Mouse (Mus musculus) CH12.LX (cell line): ENCODE measurements around the gene Dolk. TPM values are rescaled to one million over a fixed set of nuclear protein-coding genes. Genes with fewer than 3 reads are reported as not detected.

Experiments used
- DNase-seq: peaks from one replicate; pipeline ENCODE4 v3.0.0-alpha.2; 2013; ENCODE audit errors: extremely low read depth
- H3K27ac ChIP-seq: 2 replicates; pipeline ENCODE4 v1.5.1; 2012; ENCODE audit warnings: low read depth, mild to moderate bottlenecking, control low read depth, moderate library complexity; ENCODE audit not compliant: insufficient read depth
- H3K27me3 ChIP-seq: replicated peaks from 2 replicates; pipeline ENCODE3; 2012; ENCODE audit warnings: inconsistent platforms
- H3K36me3 ChIP-seq, 2 experiments: replicated peaks in 1 of 2; 2 replicates each; pipeline versions ENCODE3 to v1.6.1; 2012; ENCODE audit warnings: inconsistent platforms in 1 of 2, low read length in 1 of 2, mild to moderate bottlenecking in 1 of 2, mixed read lengths in 1 of 2, moderate library complexity in 1 of 2; ENCODE audit not compliant: control insufficient read depth in 1 of 2, insufficient read depth in 1 of 2
- H3K4me1 ChIP-seq, 2 experiments: 2 replicates each; pipeline ENCODE4 v1.6.1; 2012; ENCODE audit warnings: inconsistent platforms in 1 of 2, moderate library complexity in 1 of 2; ENCODE audit not compliant: insufficient read depth in 2 of 2, control insufficient read depth in 1 of 2
- H3K4me2 ChIP-seq: 2 replicates; pipeline ENCODE4 v1.6.1; 2012; ENCODE audit warnings: low read depth, mild to moderate bottlenecking, control low read depth; ENCODE audit not compliant: poor library complexity, insufficient read depth, severe bottlenecking
- H3K4me3 ChIP-seq, 3 experiments: fragments of 150-350 bp in 1 of 3; sonication (generic) in 1 of 3; replicated peaks in 1 of 3; 2 replicates each; pipeline versions ENCODE3 to v1.5.1; 2011 to 2012; ENCODE audit warnings: low read depth in 2 of 3, low read length in 2 of 3, mild to moderate bottlenecking in 2 of 3, moderate library complexity in 2 of 3, control low read depth in 1 of 3, improper control_type of control experiment in 1 of 3, inconsistent platforms in 1 of 3, mixed read lengths in 1 of 3; ENCODE audit not compliant: poor library complexity in 1 of 3
- H3K79me2 ChIP-seq: replicated peaks from 2 replicates; pipeline ENCODE4 v1.6.1; 2012; ENCODE audit warnings: mild to moderate bottlenecking, moderate library complexity; ENCODE audit not compliant: control insufficient read depth, poor library complexity, insufficient read depth, severe bottlenecking; ENCODE audit errors: extremely low read depth
- H3K9ac ChIP-seq: 2 replicates; pipeline ENCODE4 v1.6.1; 2012; ENCODE audit warnings: low read depth, mild to moderate bottlenecking, control low read depth, moderate library complexity; ENCODE audit not compliant: insufficient read depth
- H3K9me3 ChIP-seq: replicated peaks from 2 replicates; pipeline ENCODE3; 2012; ENCODE audit warnings: low read length, inconsistent platforms, mixed read lengths
- CHD1 ChIP-seq: IDR thresholded peaks from 2 replicates; pipeline ENCODE4 v1.6.1; 2012; ENCODE audit warnings: low read depth, low read length, improper control_type of control experiment, inconsistent platforms
- CHD2 ChIP-seq: IDR thresholded peaks from 2 replicates; pipeline ENCODE4 v1.6.1; 2011; ENCODE audit warnings: low read length, improper control_type of control experiment
- EP300 ChIP-seq: IDR thresholded peaks from 2 replicates; pipeline ENCODE4 v1.6.1; 2011; ENCODE audit warnings: low read length, improper control_type of control experiment
- ETS1 ChIP-seq: conservative IDR thresholded peaks from 2 replicates; pipeline ENCODE4 v1.6.1; 2012; ENCODE audit warnings: low read depth, mild to moderate bottlenecking, inconsistent platforms, low read length, improper control_type of control experiment, moderate library complexity
- GABPA ChIP-seq: IDR thresholded peaks from 2 replicates; pipeline ENCODE4 v1.6.1; 2012; ENCODE audit warnings: low read depth, low read length, improper control_type of control experiment, inconsistent platforms; ENCODE audit not compliant: insufficient replicate concordance
- IRF4 ChIP-seq: IDR thresholded peaks from 2 replicates; pipeline ENCODE4 v1.6.1; 2014; ENCODE audit warnings: low read depth, mild to moderate bottlenecking, inconsistent platforms, low read length, improper control_type of control experiment
- JUN ChIP-seq: IDR thresholded peaks from 2 replicates; pipeline ENCODE4 v1.6.1; 2011; ENCODE audit warnings: low read depth, mild to moderate bottlenecking, low read length, improper control_type of control experiment, moderate library complexity; ENCODE audit not compliant: insufficient read depth
- KAT2A ChIP-seq: IDR thresholded peaks from 2 replicates; pipeline ENCODE4 v1.6.1; 2012; ENCODE audit warnings: low read length, improper control_type of control experiment, inconsistent platforms; ENCODE audit not compliant: insufficient replicate concordance
- MAFK ChIP-seq: IDR thresholded peaks from 2 replicates; pipeline ENCODE4 v1.6.1; 2011; ENCODE audit warnings: low read length, improper control_type of control experiment; ENCODE audit not compliant: insufficient replicate concordance
- MAX ChIP-seq: IDR thresholded peaks from 2 replicates; pipeline ENCODE4 v1.6.1; 2011; ENCODE audit warnings: low read length, improper control_type of control experiment
- MXI1 ChIP-seq: IDR thresholded peaks from 2 replicates; pipeline ENCODE4 v1.6.1; 2011; ENCODE audit warnings: mild to moderate bottlenecking, low read depth, low read length, improper control_type of control experiment
- NELFE ChIP-seq: IDR thresholded peaks from 2 replicates; pipeline ENCODE4 v1.6.1; 2011; ENCODE audit warnings: low read depth, low read length, improper control_type of control experiment
- NRF1 ChIP-seq: IDR thresholded peaks from 2 replicates; pipeline ENCODE4 v1.6.1; 2014; ENCODE audit warnings: low read depth, mild to moderate bottlenecking, inconsistent platforms, low read length, improper control_type of control experiment, moderate library complexity
- PAX5 ChIP-seq: IDR thresholded peaks from 2 replicates; pipeline ENCODE4 v1.6.1; 2012; ENCODE audit warnings: low read length, inconsistent platforms, mixed read lengths
- POLR2A ChIP-seq: IDR thresholded peaks from 2 replicates; pipeline ENCODE4 v1.6.1; 2011; ENCODE audit warnings: low read depth, mild to moderate bottlenecking, improper control_type of control experiment, low read length
- RAD21 ChIP-seq: IDR thresholded peaks from 2 replicates; pipeline ENCODE4 v1.6.1; 2011; ENCODE audit warnings: low read depth, mild to moderate bottlenecking, low read length, improper control_type of control experiment, moderate library complexity
- RCOR1 ChIP-seq: conservative IDR thresholded peaks from 2 replicates; pipeline ENCODE4 v1.6.1; 2012; ENCODE audit warnings: low read depth, mild to moderate bottlenecking, inconsistent platforms, low read length, improper control_type of control experiment
- SIN3A ChIP-seq: IDR thresholded peaks from 2 replicates; pipeline ENCODE4 v1.6.1; 2012; ENCODE audit warnings: low read length, improper control_type of control experiment, inconsistent platforms
- SMC3 ChIP-seq: IDR thresholded peaks from 2 replicates; pipeline ENCODE4 v1.6.1; 2011; ENCODE audit warnings: low read depth, low read length, improper control_type of control experiment
- TBP ChIP-seq: conservative IDR thresholded peaks from 2 replicates; pipeline ENCODE4 v1.6.1; 2011; ENCODE audit warnings: low read depth, low read length, improper control_type of control experiment
- TCF12 ChIP-seq: IDR thresholded peaks from 2 replicates; pipeline ENCODE4 v1.6.1; 2014; ENCODE audit warnings: low read depth, mild to moderate bottlenecking, inconsistent platforms, low read length, improper control_type of control experiment
- USF2 ChIP-seq: conservative IDR thresholded peaks from 2 replicates; pipeline ENCODE4 v1.6.1; 2011; ENCODE audit warnings: low read depth, low read length, improper control_type of control experiment
- ZMIZ1 ChIP-seq: IDR thresholded peaks from 2 replicates; pipeline ENCODE4 v1.6.1; 2012; ENCODE audit warnings: low read depth, mild to moderate bottlenecking, inconsistent platforms, low read length, improper control_type of control experiment
- dilution Hi-C: fragments of 300-500 bp; cut with MboI; formaldehyde crosslinking; loops from 2 replicates; pipeline ENCODE4 v1.14.3; 2020; ENCODE audit warnings: low sequenced_read_pairs; ENCODE audit not compliant: extremely low pct_unique_long_range_greater_than_20kb, extremely low pct_ligation_motif_present
- in situ Hi-C: fragments of 300-500 bp; cut with MboI; formaldehyde crosslinking; loops from 3 replicates; pipeline ENCODE4 v1.14.3; 2019; ENCODE audit warnings: low sequenced_read_pairs, low pct_ligation_motif_present, low pct_unique_long_range_greater_than_20kb, mixed read lengths
- polyA plus RNA-seq: library from polyadenylated mRNA; unstranded; fragments of >175 nt; gene quantifications from 2 replicates; pipeline ENCODE4 v1.2.1, GENCODE M21; 2012; ENCODE audit warnings: low read depth; ENCODE audit not compliant: insufficient read length
- total RNA-seq, 2 experiments: library from RNA; depleted of rRNA; stranded (reverse); fragments of 300-350 nt in 1 of 2; fragments of >200 nt in 1 of 2; gene quantifications; 2 replicates each; pipeline ENCODE4 v1.2.3; 2012 to 2014

The Dolk gene
- total and polyA plus RNA-seq, 3 experiments: 11.6 to 17.4 (median 11.8) TPM

DNA sequence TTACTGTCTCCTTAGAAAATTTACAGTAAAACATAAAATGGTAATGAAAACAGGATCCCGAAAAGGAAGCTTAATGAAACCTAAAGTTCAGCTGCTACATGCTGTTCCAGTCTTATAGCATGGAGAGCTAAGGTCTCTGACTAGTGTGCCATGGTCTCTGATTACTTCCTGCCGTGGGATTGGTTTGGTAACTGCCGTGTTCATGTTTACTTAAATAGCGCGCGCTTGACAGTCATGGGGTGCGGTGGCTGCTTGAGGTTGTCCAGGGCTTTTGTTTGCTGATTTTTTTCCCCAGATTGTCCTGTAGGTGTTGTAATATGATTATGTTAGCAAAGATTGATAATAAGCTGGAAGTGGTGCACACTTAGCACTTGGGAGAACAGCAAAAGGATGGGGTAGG lies 20.0 kb upstream of the Dolk start:
- DNase-seq: no peak
- H3K27ac ChIP-seq: no peak overlapping the region
- in situ Hi-C loops (no loop called here), dilution Hi-C loops (no loop called here)
- no peak overlapping the region for H3K9ac ChIP-seq
- no peaks in the 10 kb centered on the region for H3K4me1 ChIP-seq
- H3K36me3 ChIP-seq: peaks cover 68 to 99% of the 10 kb centered on the region in 2 experiments
- no peaks in the 10 kb centered on the region for H3K9me3 ChIP-seq
- no peaks in the 10 kb centered on the region for H3K79me2 ChIP-seq
- H3K4me2 ChIP-seq: no peak overlapping the region
- H3K4me3 ChIP-seq: no peak overlapping the region
- no peaks in the 10 kb centered on the region for H3K27me3 ChIP-seq
- TF ChIP-seq GABPA: no peak
- no peak for TF ChIP-seq SIN3A
- no peak for TF ChIP-seq NRF1
- TF ChIP-seq RAD21: no peak
- no peak for TF ChIP-seq RCOR1
- no peak for TF ChIP-seq PAX5
- TF ChIP-seq KAT2A: no peak
- TF ChIP-seq USF2: no peak
- TF ChIP-seq MXI1: no peak
- TF ChIP-seq IRF4: no peak
- TF ChIP-seq ZMIZ1: no peak
- no peak for TF ChIP-seq POLR2A
- TF ChIP-seq TCF12: no peak
- no peak for TF ChIP-seq TBP
- TF ChIP-seq ETS1: no peak
- TF ChIP-seq MAFK: no peak
- TF ChIP-seq EP300: no peak

- Histone ChIP-seq H3K9me3 (no peaks in the 10 kb centered on the region), H3K9ac (no peak overlapping the region), H3K4me3 (no peak overlapping the region), H3K27me3 (no peaks in the 10 kb centered on the region)
- no peak for DNase-seq
- TF ChIP-seq JUN: no peak
- no peak for TF ChIP-seq TBP
- TF ChIP-seq NRF1: no peak
- no peak for TF ChIP-seq MAFK
- no peak for TF ChIP-seq MXI1
- no peak for TF ChIP-seq NELFE
- TF ChIP-seq SMC3: no peak
- TF ChIP-seq IRF4: no peak
- TF ChIP-seq MAX: no peak
- TF ChIP-seq CHD1: no peak
- no peak for TF ChIP-seq CHD2
- TF ChIP-seq TCF12: no peak
- TF ChIP-seq, all 38 proteins: peak for 0
- dilution Hi-C loops: no loop called here
- no peaks in the 10 kb centered on the region for H3K4me1 ChIP-seq
- peaks cover 44 to 87% of the 10 kb centered on the region in 2 experiments for H3K36me3 ChIP-seq
- H3K27ac ChIP-seq: no peak overlapping the region
- H3K79me2 ChIP-seq: no peaks in the 10 kb centered on the region; the same call in 1 of the 2 replicates
- in situ Hi-C loops: no loop called here
- no peak overlapping the region for H3K4me2 ChIP-seq
These were observed 13.8 kb upstream of the Dolk start for GRCm38 (mm10) chr2:30299966-30300365.
